Mouse (Mus musculus): Measurements from ENCODE around the gene Irf2.

DNA sequence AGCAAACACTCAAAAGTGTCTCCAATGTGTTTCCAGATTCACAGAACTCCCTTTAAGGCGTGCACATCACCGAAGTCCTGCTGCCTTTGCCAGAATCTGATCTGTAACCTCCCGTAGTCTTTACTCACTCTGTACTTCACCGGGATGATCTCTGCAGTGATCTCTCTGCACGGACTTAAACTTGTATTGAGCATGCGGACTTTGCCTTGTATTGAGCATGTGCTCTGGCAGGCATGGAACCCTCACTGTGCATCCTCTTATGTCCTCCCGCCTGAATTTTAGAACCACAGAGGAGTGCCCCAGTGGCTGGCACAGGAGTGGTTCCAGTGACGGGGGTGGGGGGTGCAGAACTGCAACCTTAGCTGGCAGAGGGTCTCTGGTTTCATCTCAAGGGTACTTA is 5.9 kb upstream of the Irf2 start:
- TF ChIP-seq CTCF (IDR thresholded peaks at IDR 0.05; ENCODE audit: low read depth): no peak
- TF ChIP-seq EP300 (IDR thresholded peaks at IDR 0.05; ENCODE audit: low read depth): no peak

Data from liver, postnatal 0 days (tissue).